Comparison of ENCODE assay signal across 8 mouse cellular contexts in the genomic region with DNA sequence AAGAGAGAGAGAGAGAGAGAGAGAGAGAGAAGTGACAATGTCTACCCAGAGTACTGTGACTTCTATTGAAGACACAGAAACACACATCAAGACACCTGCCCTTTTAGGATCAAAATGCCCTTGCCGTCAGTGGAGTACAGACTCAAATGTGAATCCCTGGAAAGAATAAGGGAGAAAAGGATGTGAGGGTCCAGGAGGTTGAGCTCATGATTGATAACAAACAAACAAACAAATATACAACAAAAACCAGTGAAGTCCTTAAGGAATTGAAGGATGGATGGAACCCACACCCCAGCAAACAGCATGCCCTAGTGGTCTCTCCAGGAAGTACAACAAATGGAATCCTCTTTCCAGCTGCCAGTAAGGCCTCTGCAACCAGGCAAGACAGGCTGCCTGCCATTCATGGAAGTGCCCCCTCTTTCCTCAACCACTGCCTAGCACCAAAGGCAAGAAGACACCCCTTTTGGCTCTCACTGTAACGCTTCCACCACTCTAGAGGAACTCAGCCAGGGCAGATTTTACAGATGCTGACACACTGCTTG. TPM values are rescaled to one million over a fixed set of nuclear protein-coding genes. Genes with fewer than 3 reads are reported as not detected.
A peak's percentile ranks its signal among the peaks of the same experiment; 100 is the strongest.
DNase-seq lines count a peak whose midpoint lies in the region; ATAC-seq lines count a peak whose summit lies in the region.
"Had no signal": no experiment of that assay in that cellular context is flagged by ENCODE, and none has a peak within 500 bp of the region (broad histone marks: within the 10 kb centered on the region; RNA-seq: fewer than 3 reads in every experiment).

No protein-coding gene starts in this region.

- H3K4me1 ChIP-seq in liver, embryonic 11.5 days (replicated peaks; ENCODE audit: control insufficient read depth, insufficient read depth, low read length): peaks cover 34% of the 10 kb centered on the region
- peaks cover 2% of the 10 kb centered on the region; the same call in 1 of the 2 replicates for H3K4me1 ChIP-seq in brown adipose tissue, adult 24 weeks (ENCODE audit: control insufficient read depth, insufficient read depth, insufficient read length, low read length)
- no peaks in the 10 kb centered on the region for H3K4me1 ChIP-seq in hindbrain, embryonic 14.5 days (replicated peaks; ENCODE audit: control insufficient read depth, insufficient read depth, low read length)
- H3K4me1 ChIP-seq in limb, embryonic 11.5 days (ENCODE audit: control insufficient read depth, insufficient read depth, low read length): peaks cover 18% of the 10 kb centered on the region

- H3K9me3 ChIP-seq in liver, embryonic 11.5 days (ENCODE audit: control insufficient read depth, low read length): no peaks in the 10 kb centered on the region
- H3K9me3 ChIP-seq in hindbrain, embryonic 14.5 days (ENCODE audit: control insufficient read depth, low read length): no peaks in the 10 kb centered on the region
- H3K9me3 ChIP-seq in limb, embryonic 11.5 days (ENCODE audit: control insufficient read depth, low read length): no peaks in the 10 kb centered on the region
- H3K9me3 ChIP-seq: neural tube, embryonic 12.5 days had no signal

- H3K9ac ChIP-seq in liver, embryonic 11.5 days (ENCODE audit: low read depth, low read length): no peak overlapping the region
- no peak overlapping the region for H3K9ac ChIP-seq in hindbrain, embryonic 14.5 days
- no peak overlapping the region for H3K9ac ChIP-seq in limb, embryonic 11.5 days (ENCODE audit: low read length)
- H3K9ac ChIP-seq: neural tube, embryonic 12.5 days had no signal

- H3K36me3 ChIP-seq in liver, embryonic 11.5 days (ENCODE audit: control insufficient read depth, insufficient read depth, low read length): no peaks in the 10 kb centered on the region
- H3K36me3 ChIP-seq in hindbrain, embryonic 14.5 days (replicated peaks; ENCODE audit: control insufficient read depth, insufficient read depth): no peaks in the 10 kb centered on the region
- H3K36me3 ChIP-seq in limb, embryonic 11.5 days (ENCODE audit: control insufficient read depth, insufficient read depth, low read length): no peaks in the 10 kb centered on the region
- H3K36me3 ChIP-seq: neural tube, embryonic 12.5 days had no signal

- no peak for ATAC-seq in liver, embryonic 11.5 days (replicated peaks; ENCODE audit: low FRiP score)
- no peak for ATAC-seq in hindbrain, embryonic 14.5 days (ENCODE audit: low FRiP score)
- ATAC-seq in limb, embryonic 11.5 days (ENCODE audit: insufficient number of reproducible peaks, low FRiP score, low TSS enrichment, low read depth): no peak

- DNase-seq in liver: peak; percentile 26
- DNase-seq in liver, embryonic 11.5 days (ENCODE audit: low spot score): no peak
- DNase-seq in Muller cell, postnatal 12 days (ENCODE audit: inconsistent ontology term): peak; percentile 47
- DNase-seq in hindbrain, embryonic 14.5 days (ENCODE audit: low spot score): peak; percentile 66
- DNase-seq in limb, embryonic 11.5 days (ENCODE audit: low spot score): peak; percentile 70
- DNase-seq in retina, postnatal 7 days (ENCODE audit: low read depth, low spot score): peak; percentile 50

- no peaks in the 10 kb centered on the region for H3K27me3 ChIP-seq in liver, embryonic 11.5 days (replicated peaks; ENCODE audit: control insufficient read depth, insufficient read depth, low read length)
- H3K27me3 ChIP-seq in hindbrain, embryonic 14.5 days (ENCODE audit: control insufficient read depth, insufficient read depth, low read length): peaks cover 39% of the 10 kb centered on the region
- H3K27me3 ChIP-seq in limb, embryonic 11.5 days (ENCODE audit: control insufficient read depth, insufficient read depth, low read length): 0 out of 2 replicates have a peak, but pooled peaks cover 2% of the 10 kb centered on the region

- H3K4me3 ChIP-seq in liver, embryonic 11.5 days (ENCODE audit: low read depth, low read length): no peak overlapping the region
- H3K4me3 ChIP-seq in brown adipose tissue, adult 24 weeks (ENCODE audit: insufficient read depth, low read depth, low read length): 0 out of 2 replicates have a peak overlapping the region, but pooled peaks have one; percentile 11
- H3K4me3 ChIP-seq in hindbrain, embryonic 14.5 days (replicated peaks; ENCODE audit: low read length): no peak overlapping the region
- H3K4me3 ChIP-seq in limb, embryonic 11.5 days (ENCODE audit: low read depth, low read length): no peak overlapping the region
- H3K4me3 ChIP-seq: neural tube, embryonic 12.5 days had no signal

- WGBS in liver, embryonic 11.5 days: 52% methylated on average over 2 of the region's 2 CpGs
- 53% methylated on average over 2 of the region's 2 CpGs for WGBS in hindbrain, embryonic 14.5 days
- WGBS in limb, embryonic 11.5 days: 32% methylated on average over 2 of the region's 2 CpGs

- no peak overlapping the region for H3K27ac ChIP-seq in liver, embryonic 11.5 days (ENCODE audit: low read depth, low read length)
- H3K27ac ChIP-seq in brown adipose tissue, adult 24 weeks (replicated peaks; ENCODE audit: low read depth, low read length): no peak overlapping the region
- 0 out of 2 replicates have a peak overlapping the region, but pooled peaks have one; percentile 41 for H3K27ac ChIP-seq in hindbrain, embryonic 14.5 days
- H3K27ac ChIP-seq in limb, embryonic 11.5 days (replicated peaks; ENCODE audit: low read depth, low read length): no peak overlapping the region
- H3K27ac ChIP-seq: neural tube, embryonic 12.5 days had no signal

- no peak overlapping the region for H3K4me2 ChIP-seq in liver, embryonic 11.5 days
- no peak overlapping the region for H3K4me2 ChIP-seq in hindbrain, embryonic 14.5 days (replicated peaks)
- no peak overlapping the region for H3K4me2 ChIP-seq in limb, embryonic 11.5 days (ENCODE audit: low read depth, severe bottlenecking)
- H3K4me2 ChIP-seq: neural tube, embryonic 12.5 days had no signal

RNA-seq across cellular contexts. Expression of a gene that starts 4.9 kb away (rescaled TPM):
- 8.3 and 10.0 TPM in 2 replicates for polyA plus RNA-seq in liver, embryonic 11.5 days (2014; fragmentation: Nextera tagmentation; extraction: Ambion mirVana)
- polyA plus RNA-seq in brown adipose tissue, adult 24 weeks (2012; ENCODE audit: insufficient read depth, insufficient read length, missing spikeins): 0.52 and 1.8 TPM in 2 replicates
- polyA plus RNA-seq in hindbrain, embryonic 14.5 days (2014; fragmentation: Nextera tagmentation; extraction: Ambion mirVana): 4.5 and 6.2 TPM in 2 replicates
- 3.1 and 3.6 TPM in 2 replicates for polyA plus RNA-seq in limb, embryonic 11.5 days (2014; fragmentation: Nextera tagmentation; extraction: Ambion mirVana)

RNA-seq across cellular contexts. Expression of a gene that starts 14.0 kb away (rescaled TPM):
- polyA plus RNA-seq in liver, embryonic 11.5 days (2014; fragmentation: Nextera tagmentation; extraction: Ambion mirVana): 309 and 329 TPM in 2 replicates
- polyA plus RNA-seq in brown adipose tissue, adult 24 weeks (2012; ENCODE audit: insufficient read depth, insufficient read length, missing spikeins): 145 and 148 TPM in 2 replicates
- 245 and 308 TPM in 2 replicates for polyA plus RNA-seq in hindbrain, embryonic 14.5 days (2014; fragmentation: Nextera tagmentation; extraction: Ambion mirVana)
- 228 and 236 TPM in 2 replicates for polyA plus RNA-seq in limb, embryonic 11.5 days (2014; fragmentation: Nextera tagmentation; extraction: Ambion mirVana)

RNA-seq across cellular contexts. Expression of a gene that starts 18.7 kb away (rescaled TPM):
- polyA plus RNA-seq in liver, embryonic 11.5 days (2014; fragmentation: Nextera tagmentation; extraction: Ambion mirVana): 56.6 and 57.6 TPM in 2 replicates
- 10.8 and 10.9 TPM in 2 replicates for polyA plus RNA-seq in brown adipose tissue, adult 24 weeks (2012; ENCODE audit: insufficient read depth, insufficient read length, missing spikeins)
- polyA plus RNA-seq in hindbrain, embryonic 14.5 days (2014; fragmentation: Nextera tagmentation; extraction: Ambion mirVana): 43.6 and 47.3 TPM in 2 replicates
- polyA plus RNA-seq in limb, embryonic 11.5 days (2014; fragmentation: Nextera tagmentation; extraction: Ambion mirVana): 97.8 and 101 TPM in 2 replicates

RNA-seq across cellular contexts. Expression of a gene that starts 51.2 kb away (rescaled TPM):
- 38.6 and 41.3 TPM in 2 replicates for polyA plus RNA-seq in liver, embryonic 11.5 days (2014; fragmentation: Nextera tagmentation; extraction: Ambion mirVana)
- polyA plus RNA-seq in brown adipose tissue, adult 24 weeks (2012; ENCODE audit: insufficient read depth, insufficient read length, missing spikeins): 36.5 and 53.8 TPM in 2 replicates
- polyA plus RNA-seq in hindbrain, embryonic 14.5 days (2014; fragmentation: Nextera tagmentation; extraction: Ambion mirVana): 29.2 and 30.8 TPM in 2 replicates
- 18.9 and 19.6 TPM in 2 replicates for polyA plus RNA-seq in limb, embryonic 11.5 days (2014; fragmentation: Nextera tagmentation; extraction: Ambion mirVana)

RNA-seq across cellular contexts. Expression of a gene that starts 52.1 kb away (rescaled TPM):
- 42.3 and 46.7 TPM in 2 replicates for polyA plus RNA-seq in liver, embryonic 11.5 days (2014; fragmentation: Nextera tagmentation; extraction: Ambion mirVana)
- 121 and 157 TPM in 2 replicates for polyA plus RNA-seq in brown adipose tissue, adult 24 weeks (2012; ENCODE audit: insufficient read depth, insufficient read length, missing spikeins)
- polyA plus RNA-seq in hindbrain, embryonic 14.5 days (2014; fragmentation: Nextera tagmentation; extraction: Ambion mirVana): 57.1 and 66.0 TPM in 2 replicates
- 52.0 and 58.1 TPM in 2 replicates for polyA plus RNA-seq in limb, embryonic 11.5 days (2014; fragmentation: Nextera tagmentation; extraction: Ambion mirVana)
